Mouse (Mus musculus): ENCODE data around the gene Smg9. TPM values are rescaled to one million over a fixed set of nuclear protein-coding genes. Genes with fewer than 3 reads are reported as not detected.

Gene Smg9
- total RNA-seq (2012; rRNA removed), result 25.7 and 35.7 TPM in 2 replicates

GRCm38 (mm10) chr7:24399256-24400081, at the start of gene Smg9:
Gene Smg9 (plus strand): TSS chr7:24399619.
- H3K4me3 ChIP-seq (ENCODE audit: insufficient read depth in 1 of 2, low read depth in 1 of 2, low read length in 2 of 2, poor library complexity in 1 of 2, severe bottlenecking in 1 of 2), result peak within 1 kb of the TSS; percentile 80 to 84
- in situ Hi-C loops (cut with MboI; ENCODE audit: low sequenced_read_pairs in 2 of 2, unreplicated experiment in 2 of 2), result loop anchor here in 1 of 2 experiments (25.0 kb wide), 1 partner anchor 113 kb away; the partner anchor contains the start of genes AC161166.1 and Zfp428

GRCm38 (mm10) chr7:24355646-24356045, 43.8 kb upstream of the Smg9 start:
- Histone ChIP-seq H3K9me3 (ENCODE audit: control insufficient read depth, insufficient read depth, low read depth, low read length) (no peaks in the 10 kb centered on the region), H3K27ac (ENCODE audit: insufficient read depth, low read depth, low read length, poor library complexity, severe bottlenecking) (no peak overlapping the region), H3K4me3 (ENCODE audit: insufficient read depth in 1 of 2, low read depth in 1 of 2, low read length in 2 of 2, poor library complexity in 1 of 2, severe bottlenecking in 1 of 2) (no peak overlapping the region), H3K9ac (ENCODE audit: insufficient read depth, low read depth, low read length, poor library complexity, severe bottlenecking) (no peak overlapping the region), H3K4me1 (ENCODE audit: control insufficient read depth in 2 of 2, insufficient read depth in 2 of 2, low read length in 2 of 2, poor library complexity in 1 of 2) (peaks cover 0 to 2% of the 10 kb centered on the region in 2 experiments; a peak in 1 of 4 replicates), H3K36me3 (ENCODE audit: control insufficient read depth, insufficient read depth, low read length, poor library complexity, severe bottlenecking) (no peaks in the 10 kb centered on the region)
- TF ChIP-seq ZC3H11A (IDR thresholded peaks at IDR 0.05; ENCODE audit: borderline replicate concordance, low read depth, low read length) (no peak), ZNF384 (IDR thresholded peaks at IDR 0.05; ENCODE audit: low read depth, low read length) (no peak)
- no peak for DNase-seq (ENCODE audit: low read depth, low spot score)
- in situ Hi-C loops (cut with MboI; ENCODE audit: low sequenced_read_pairs in 2 of 2, unreplicated experiment in 2 of 2), result loop anchor here (25.0 kb wide), 1 partner anchor 393 kb away; the partner anchor contains the start of genes Vmn1r180 (in 2 of the 2) and Vmn1r181 (in 2 of the 2)

More at GRCm38 (mm10) chr7:24399256-24400081, at the start of gene Smg9:
- peak; percentile 70 for TF ChIP-seq HCFC1 (IDR thresholded peaks at IDR 0.05; ENCODE audit: borderline replicate concordance, insufficient read depth, low read length)
- no peak for TF ChIP-seq MAFK (IDR thresholded peaks at IDR 0.05; ENCODE audit: insufficient read depth, low read depth, low read length)
- no peaks in the 10 kb centered on the region for H3K4me1 ChIP-seq (ENCODE audit: control insufficient read depth in 2 of 2, insufficient read depth in 2 of 2, low read length in 2 of 2, poor library complexity in 1 of 2)
- H3K9ac ChIP-seq (ENCODE audit: insufficient read depth, low read depth, low read length, poor library complexity, severe bottlenecking), result peak within 1 kb of the TSS; percentile 93
- no peaks in the 10 kb centered on the region for H3K9me3 ChIP-seq (ENCODE audit: control insufficient read depth, insufficient read depth, low read depth, low read length)
- peak within 1 kb of the TSS; percentile 96 for H3K27ac ChIP-seq (ENCODE audit: insufficient read depth, low read depth, low read length, poor library complexity, severe bottlenecking)
- no peaks in the 10 kb centered on the region; the same call in 1 of the 2 replicates for H3K36me3 ChIP-seq (ENCODE audit: control insufficient read depth, insufficient read depth, low read length, poor library complexity, severe bottlenecking)
- DNase-seq (ENCODE audit: low read depth, low spot score), result peak; percentile 98

GRCm38 (mm10) chr7:24356081-24356480, 43.3 kb upstream of the Smg9 start:
- Histone ChIP-seq H3K9me3 (ENCODE audit: control insufficient read depth, insufficient read depth, low read depth, low read length) (no peaks in the 10 kb centered on the region), H3K4me1 (ENCODE audit: control insufficient read depth in 2 of 2, insufficient read depth in 2 of 2, low read length in 2 of 2, poor library complexity in 1 of 2) (peaks cover 0 to 2% of the 10 kb centered on the region in 2 experiments; a peak in 1 of 4 replicates), H3K27ac (ENCODE audit: insufficient read depth, low read depth, low read length, poor library complexity, severe bottlenecking) (no peak overlapping the region), H3K36me3 (ENCODE audit: control insufficient read depth, insufficient read depth, low read length, poor library complexity, severe bottlenecking) (no peaks in the 10 kb centered on the region), H3K9ac (ENCODE audit: insufficient read depth, low read depth, low read length, poor library complexity, severe bottlenecking) (no peak overlapping the region), H3K4me3 (ENCODE audit: insufficient read depth in 1 of 2, low read depth in 1 of 2, low read length in 2 of 2, poor library complexity in 1 of 2, severe bottlenecking in 1 of 2) (no peak overlapping the region)
- no peak for DNase-seq (ENCODE audit: low read depth, low spot score)
- in situ Hi-C loops (cut with MboI; ENCODE audit: low sequenced_read_pairs in 2 of 2, unreplicated experiment in 2 of 2), result loop anchor here (25.0 kb wide), 1 partner anchor 394 kb away; the partner anchor contains the start of genes Vmn1r180 (in 2 of the 2) and Vmn1r181 (in 2 of the 2)
- TF ChIP-seq CHD2 (IDR thresholded peaks at IDR 0.05; ENCODE audit: low read depth, low read length), result no peak
- TF ChIP-seq MAFK (IDR thresholded peaks at IDR 0.05; ENCODE audit: insufficient read depth, low read depth, low read length), result no peak
- TF ChIP-seq ZNF384 (IDR thresholded peaks at IDR 0.05; ENCODE audit: low read depth, low read length), result no peak
- no peak for TF ChIP-seq HCFC1 (IDR thresholded peaks at IDR 0.05; ENCODE audit: borderline replicate concordance, insufficient read depth, low read length)
- TF ChIP-seq ZC3H11A (IDR thresholded peaks at IDR 0.05; ENCODE audit: borderline replicate concordance, low read depth, low read length), result no peak

- H3K9me3 ChIP-seq (ENCODE audit: control insufficient read depth, insufficient read depth, low read depth, low read length), result no peaks in the 10 kb centered on the region
- in situ Hi-C loops (cut with MboI; ENCODE audit: low sequenced_read_pairs in 2 of 2, unreplicated experiment in 2 of 2), result loop anchor here (25.0 kb wide), 1 partner anchor 396 kb away; the partner anchor contains the start of genes Vmn1r180 (in 2 of the 2) and Vmn1r181 (in 2 of the 2)
- no peak overlapping the region for H3K27ac ChIP-seq (ENCODE audit: insufficient read depth, low read depth, low read length, poor library complexity, severe bottlenecking)
- TF ChIP-seq ZNF384 (IDR thresholded peaks at IDR 0.05; ENCODE audit: low read depth, low read length), result no peak
- TF ChIP-seq CHD2 (IDR thresholded peaks at IDR 0.05; ENCODE audit: low read depth, low read length), result no peak
- no peak for TF ChIP-seq MAFK (IDR thresholded peaks at IDR 0.05; ENCODE audit: insufficient read depth, low read depth, low read length)
- TF ChIP-seq HCFC1 (IDR thresholded peaks at IDR 0.05; ENCODE audit: borderline replicate concordance, insufficient read depth, low read length), result no peak
- no peak for TF ChIP-seq ZC3H11A (IDR thresholded peaks at IDR 0.05; ENCODE audit: borderline replicate concordance, low read depth, low read length)
- H3K36me3 ChIP-seq (ENCODE audit: control insufficient read depth, insufficient read depth, low read length, poor library complexity, severe bottlenecking), result no peaks in the 10 kb centered on the region
- no peak for DNase-seq (ENCODE audit: low read depth, low spot score)
- no peak overlapping the region for H3K4me3 ChIP-seq (ENCODE audit: insufficient read depth in 1 of 2, low read depth in 1 of 2, low read length in 2 of 2, poor library complexity in 1 of 2, severe bottlenecking in 1 of 2)
- H3K9ac ChIP-seq (ENCODE audit: insufficient read depth, low read depth, low read length, poor library complexity, severe bottlenecking), result no peak overlapping the region
- no peaks in the 10 kb centered on the region for H3K4me1 ChIP-seq (ENCODE audit: control insufficient read depth in 2 of 2, insufficient read depth in 2 of 2, low read length in 2 of 2, poor library complexity in 1 of 2)
Observed at GRCm38 (mm10) chr7:24357899-24358298, 41.5 kb upstream of the Smg9 start.

Measured in ES-E14 (cell line).